Mouse (Mus musculus) forebrain, embryonic 11.5 days (tissue): ENCODE data around the gene Gm49405. TPM values are rescaled to one million over a fixed set of nuclear protein-coding genes. Genes with fewer than 3 reads are reported as not detected.

Source experiments
- ATAC-seq: fragments of 200-750 bp; cut with Nextera tagmentation; replicated peaks from 2 replicates; pipeline ENCODE4 v1.8.0; 2017; ENCODE audit warnings: moderate TSS enrichment; ENCODE audit not compliant: low FRiP score
- DNase-seq: peaks from one replicate; pipeline ENCODE4 v3.0.0-alpha.2; 2017; ENCODE audit warnings: low spot score
- H3K27ac ChIP-seq: fragments of 300-500 bp; sonication (generic); 2 replicates; pipeline ENCODE4 v1.5.1; 2014; ENCODE audit warnings: low read depth, low read length
- H3K27me3 ChIP-seq: fragments of 300-500 bp; sonication (generic); 2 replicates; pipeline ENCODE4 v1.6.1; 2014; ENCODE audit warnings: mild to moderate bottlenecking, low read length, mixed read lengths; ENCODE audit not compliant: control insufficient read depth, insufficient read depth
- H3K36me3 ChIP-seq: fragments of 300-500 bp; sonication (generic); 2 replicates; pipeline ENCODE4 v1.6.1; 2014; ENCODE audit warnings: mild to moderate bottlenecking, low read length, moderate library complexity, mixed read lengths; ENCODE audit not compliant: control insufficient read depth, insufficient read depth
- H3K4me1 ChIP-seq: fragments of 300-500 bp; sonication (generic); replicated peaks from 2 replicates; pipeline ENCODE4 v1.6.1; 2014; ENCODE audit warnings: low read length, mixed read lengths; ENCODE audit not compliant: control insufficient read depth, insufficient read depth
- H3K4me2 ChIP-seq: fragments of 300-500 bp; sonication (generic); 2 replicates; pipeline ENCODE4 v1.6.1; 2014; ENCODE audit warnings: low read depth, mild to moderate bottlenecking, low read length, moderate library complexity, mixed read lengths; ENCODE audit not compliant: severe bottlenecking
- H3K4me3 ChIP-seq: fragments of 300-500 bp; sonication (generic); 2 replicates; pipeline ENCODE4 v1.5.1; 2014; ENCODE audit warnings: low read depth, low read length
- H3K9ac ChIP-seq: fragments of 300-500 bp; sonication (generic); 2 replicates; pipeline ENCODE4 v1.6.1; 2014; ENCODE audit warnings: low read length
- H3K9me3 ChIP-seq: fragments of 300-500 bp; sonication (generic); 2 replicates; pipeline ENCODE4 v1.6.1; 2016; ENCODE audit warnings: low read length, mixed read lengths; ENCODE audit not compliant: control insufficient read depth
- WGBS: fragments of 180-500 bp; shearing (Covaris S2); extraction: QIAGEN DNeasy Blood & Tissue Kit; methylation state at CpG from one replicate; pipeline ENCODE4 v1.1.7; 2014; 5-methylcytosine and 5-hydroxymethylcytosine counted together
- polyA plus RNA-seq: library from polyadenylated mRNA; unstranded; fragments of >200 nt; fragmentation: Nextera tagmentation; extraction: Ambion mirVana; gene quantifications from 2 replicates; pipeline ENCODE4 v1.2.1, GENCODE M21; 2014

The Gm49405 gene
- polyA plus RNA-seq, 1 experiment from 2014 or later = 3.0 TPM

DNA sequence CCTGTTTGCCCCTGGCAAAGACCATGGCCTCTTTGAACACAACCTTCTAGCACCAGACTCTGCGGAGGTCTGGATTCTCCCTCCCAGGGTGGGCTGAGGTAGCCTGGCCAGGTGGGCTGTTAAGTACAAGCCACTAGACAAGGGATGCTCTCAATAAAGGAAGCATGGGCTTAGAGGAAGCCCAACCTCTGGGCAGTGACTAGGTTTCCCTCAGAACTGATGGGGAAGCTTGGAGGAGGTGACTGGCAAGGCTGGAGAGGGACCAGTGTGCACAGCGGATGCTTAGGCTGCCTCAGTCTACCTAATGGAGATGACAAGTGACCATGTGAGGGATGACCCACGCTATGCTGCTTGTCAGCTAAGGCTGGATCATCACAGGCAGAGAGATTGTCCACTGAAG is 8.5 kb upstream of the Gm49405 start:
- H3K4me1 ChIP-seq = no peaks in the 10 kb centered on the region
- H3K27ac ChIP-seq = no peak overlapping the region
- H3K4me3 ChIP-seq = no peak overlapping the region
- no peak for DNase-seq
- H3K36me3 ChIP-seq = no peaks in the 10 kb centered on the region
- H3K9me3 ChIP-seq = no peaks in the 10 kb centered on the region
- no peak overlapping the region for H3K9ac ChIP-seq
- no peak overlapping the region for H3K4me2 ChIP-seq
- ATAC-seq = no peak
- 81% methylated on average over 3 of the region's 3 CpGs for WGBS
- no peaks in the 10 kb centered on the region for H3K27me3 ChIP-seq

DNA sequence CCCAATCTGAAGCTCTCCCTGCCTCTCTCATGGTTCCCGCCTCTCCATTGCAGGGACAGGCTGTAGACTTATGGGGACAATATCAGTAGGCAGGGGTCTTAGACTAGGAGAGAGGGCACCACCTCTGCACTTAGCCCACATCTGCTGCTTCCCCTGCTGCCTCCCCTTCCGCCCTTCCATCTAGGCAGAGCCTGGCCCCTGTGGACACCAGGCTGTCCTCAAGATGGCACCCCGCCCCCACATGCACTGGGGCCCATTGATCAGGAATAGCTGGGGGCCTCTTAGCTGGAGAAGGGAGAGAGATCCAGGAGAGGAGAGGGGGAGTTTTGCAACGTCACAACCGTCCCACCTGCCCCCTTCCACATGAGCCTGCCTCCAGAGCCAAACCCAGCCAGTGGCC is 8.0 kb upstream of the Gm49405 start, which contains the start of gene Tbx10:
Tbx10 (plus strand) TSS at position 337 of the 400 bp plus-strand sequence.
- H3K9me3 ChIP-seq = no peaks in the 10 kb centered on the region
- ATAC-seq (no peak), DNase-seq (no peak)
- no peak within 1 kb of the TSS for H3K4me3 ChIP-seq
- no peak within 1 kb of the TSS for H3K9ac ChIP-seq
- H3K36me3 ChIP-seq = no peaks in the 10 kb centered on the region
- 53% methylated on average over 5 of the region's 5 CpGs for WGBS
- no peaks in the 10 kb centered on the region for H3K27me3 ChIP-seq
- H3K4me2 ChIP-seq = no peak within 1 kb of the TSS
- H3K4me1 ChIP-seq = no peaks in the 10 kb centered on the region
- H3K27ac ChIP-seq = no peak within 1 kb of the TSS

DNA sequence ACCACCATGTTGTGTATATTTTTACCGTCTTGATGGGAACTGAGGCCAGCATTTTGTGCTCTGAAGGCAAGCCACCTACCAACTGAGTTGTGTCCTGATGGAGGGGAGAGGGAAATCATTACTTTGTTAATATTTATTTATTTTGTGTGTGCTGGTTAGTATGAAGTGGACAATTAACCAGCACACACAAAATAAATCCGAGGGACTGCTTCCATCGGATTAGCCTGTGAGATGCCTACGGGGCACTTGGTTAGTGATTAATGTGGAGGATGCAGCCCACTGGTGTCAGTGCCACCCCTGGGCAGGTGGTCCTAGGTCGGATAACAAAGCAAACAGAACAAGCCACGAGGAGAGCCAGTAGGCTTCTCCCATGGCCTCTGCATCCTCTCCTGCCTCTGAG is 5.5 kb upstream of the Gm49405 start:
- WGBS = 71% methylated on average over 6 of the region's 6 CpGs
- H3K9ac ChIP-seq = no peak overlapping the region

GRCm38 (mm10) chr19:3995505-3995904 is 4.9 kb upstream of the Gm49405 start:
- ATAC-seq (no peak), DNase-seq (no peak)
- H3K4me2 ChIP-seq = no peak overlapping the region
- H3K27ac ChIP-seq = no peak overlapping the region
- no peak overlapping the region for H3K4me3 ChIP-seq
- H3K4me1 ChIP-seq = peaks cover 2% of the 10 kb centered on the region; the same call in 1 of the 2 replicates
- H3K9ac ChIP-seq = no peak overlapping the region
- no peaks in the 10 kb centered on the region for H3K9me3 ChIP-seq
- H3K27me3 ChIP-seq = no peaks in the 10 kb centered on the region
- no peaks in the 10 kb centered on the region for H3K36me3 ChIP-seq
- 90% methylated on average over 3 of the region's 3 CpGs for WGBS

More for the DNA sequence above, 5.5 kb upstream of the Gm49405 start:
- ATAC-seq = no peak
- Histone ChIP-seq H3K4me3 (no peak overlapping the region), H3K4me2 (no peak overlapping the region), H3K9me3 (no peaks in the 10 kb centered on the region), H3K27me3 (no peaks in the 10 kb centered on the region), H3K36me3 (no peaks in the 10 kb centered on the region), H3K27ac (no peak overlapping the region), H3K4me1 (peaks cover 2% of the 10 kb centered on the region; the same call in 1 of the 2 replicates)
- DNase-seq = no peak

- no peaks in the 10 kb centered on the region for H3K36me3 ChIP-seq
- no peaks in the 10 kb centered on the region for H3K9me3 ChIP-seq
- no peak overlapping the region for H3K4me2 ChIP-seq
- DNase-seq = no peak
- H3K27me3 ChIP-seq = no peaks in the 10 kb centered on the region
- WGBS = 77% methylated on average over 7 of the region's 7 CpGs
- no peak overlapping the region for H3K9ac ChIP-seq
- peaks cover 2% of the 10 kb centered on the region; the same call in 1 of the 2 replicates for H3K4me1 ChIP-seq
- no peak for ATAC-seq
- no peak overlapping the region for H3K27ac ChIP-seq
- no peak overlapping the region for H3K4me3 ChIP-seq
Observed at GRCm38 (mm10) chr19:3996106-3996505, 4.3 kb upstream of the Gm49405 start.

DNA sequence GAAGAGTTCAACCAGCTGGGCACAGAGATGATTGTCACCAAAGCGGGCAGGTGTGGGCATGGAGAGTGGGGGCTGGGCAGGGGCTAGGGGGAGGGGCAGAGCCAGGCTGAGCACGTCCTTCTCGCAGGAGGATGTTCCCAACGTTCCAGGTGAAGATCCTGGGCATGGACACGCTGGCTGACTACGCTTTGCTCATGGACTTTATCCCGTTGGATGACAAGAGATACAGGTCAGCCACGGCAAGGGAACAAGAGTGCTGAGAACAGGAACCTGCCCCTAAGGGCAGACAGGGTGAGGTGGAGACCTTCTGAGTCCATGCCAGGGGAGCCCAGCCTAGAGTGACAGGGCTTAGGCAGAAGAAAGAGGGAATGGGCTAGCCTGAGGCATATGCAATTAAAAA is 3.7 kb upstream of the Gm49405 start:
- H3K9ac ChIP-seq = no peak overlapping the region
- no peaks in the 10 kb centered on the region for H3K36me3 ChIP-seq
- H3K27ac ChIP-seq = no peak overlapping the region
- no peak for ATAC-seq
- H3K9me3 ChIP-seq = no peaks in the 10 kb centered on the region
- H3K4me2 ChIP-seq = no peak overlapping the region
- peaks cover 2% of the 10 kb centered on the region; the same call in 1 of the 2 replicates for H3K4me1 ChIP-seq
- DNase-seq = no peak
- no peak overlapping the region for H3K4me3 ChIP-seq
- H3K27me3 ChIP-seq = no peaks in the 10 kb centered on the region
- 87% methylated on average over 8 of the region's 8 CpGs for WGBS

DNA sequence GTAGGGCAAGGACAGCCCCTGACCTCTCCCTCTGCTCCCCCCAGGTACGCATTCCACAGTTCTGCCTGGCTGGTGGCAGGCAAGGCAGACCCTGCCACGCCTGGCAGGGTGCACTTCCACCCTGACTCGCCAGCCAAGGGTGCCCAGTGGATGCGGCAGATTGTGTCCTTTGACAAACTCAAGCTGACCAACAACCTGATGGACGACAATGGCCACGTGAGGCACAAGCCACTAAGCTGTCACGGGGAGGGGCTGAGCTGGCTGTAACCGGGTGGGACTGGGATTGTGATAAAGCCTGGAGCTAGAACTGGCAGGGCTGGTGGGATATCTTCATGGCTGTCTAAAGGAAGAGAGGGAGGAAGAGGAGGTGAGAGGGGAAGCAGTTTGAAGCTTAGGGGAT is 3.2 kb upstream of the Gm49405 start:
- Histone ChIP-seq H3K4me1 (peaks cover 2% of the 10 kb centered on the region; the same call in 1 of the 2 replicates), H3K36me3 (no peaks in the 10 kb centered on the region), H3K27me3 (no peaks in the 10 kb centered on the region), H3K4me2 (no peak overlapping the region), H3K9me3 (no peaks in the 10 kb centered on the region), H3K9ac (no peak overlapping the region), H3K4me3 (no peak overlapping the region), H3K27ac (no peak overlapping the region)
- no peak for ATAC-seq
- WGBS = 67% methylated on average over 8 of the region's 8 CpGs
- DNase-seq = no peak

DNA sequence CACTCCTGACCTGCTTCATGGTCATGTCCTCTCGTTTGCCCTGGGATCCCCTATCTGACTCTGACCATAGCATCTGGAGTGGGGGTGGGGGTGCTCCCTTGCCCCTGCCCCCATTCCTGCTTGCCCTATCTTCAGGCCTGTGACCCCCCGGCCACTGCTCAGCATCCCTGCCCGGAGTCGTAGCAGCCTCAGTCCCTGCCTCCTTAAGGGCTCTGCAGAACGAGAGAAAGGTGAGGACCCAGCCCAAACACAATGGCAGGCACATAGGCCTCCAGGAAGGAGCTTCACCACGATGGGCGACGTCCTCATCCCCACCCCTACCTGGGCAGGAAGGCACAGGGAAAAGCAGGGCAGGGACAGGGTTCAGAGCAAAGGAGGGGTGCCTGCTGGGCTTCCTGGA is 2.1 kb upstream of the Gm49405 start:
- WGBS = 71% methylated on average over 8 of the region's 8 CpGs
- Histone ChIP-seq H3K36me3 (no peaks in the 10 kb centered on the region), H3K4me2 (no peak overlapping the region), H3K27me3 (no peaks in the 10 kb centered on the region), H3K9me3 (no peaks in the 10 kb centered on the region), H3K4me3 (no peak overlapping the region), H3K4me1 (peaks cover 2% of the 10 kb centered on the region; the same call in 1 of the 2 replicates), H3K27ac (no peak overlapping the region), H3K9ac (no peak overlapping the region)
- DNase-seq = no peak
- no peak for ATAC-seq

DNA sequence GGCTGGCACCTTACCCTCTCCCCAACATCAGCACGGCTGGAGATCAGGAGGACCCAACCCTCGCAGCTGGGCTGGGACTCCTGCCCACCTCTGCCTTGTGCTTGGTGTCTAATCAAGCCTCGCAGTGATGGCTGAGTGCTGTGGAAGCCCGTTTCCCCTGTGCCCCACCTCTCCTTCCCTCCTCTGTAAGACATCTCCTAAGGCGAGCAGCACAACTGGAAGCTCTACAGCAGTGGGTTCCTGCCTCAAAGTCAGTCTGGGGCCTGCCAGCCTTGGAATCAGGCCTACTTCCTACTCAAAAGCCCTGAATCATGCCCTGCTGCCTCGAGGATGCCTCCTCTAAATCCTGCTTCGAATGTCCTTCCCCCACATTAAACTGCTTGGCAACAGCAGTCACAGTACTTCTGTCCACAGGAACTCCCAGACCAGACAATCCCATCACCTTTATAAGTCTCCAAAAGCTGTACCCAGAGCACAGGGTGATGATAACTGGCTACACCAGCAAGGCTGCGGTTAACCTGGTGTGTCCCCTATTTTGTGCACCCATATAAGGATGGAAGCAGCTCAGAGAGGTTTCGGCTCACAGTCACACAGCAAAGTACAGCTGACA is 1.2 kb upstream of the Gm49405 start:
- DNase-seq = no peak
- Histone ChIP-seq H3K9ac (peak overlapping the region; percentile 47), H3K4me3 (no peak overlapping the region), H3K27me3 (no peaks in the 10 kb centered on the region), H3K9me3 (no peaks in the 10 kb centered on the region), H3K36me3 (no peaks in the 10 kb centered on the region), H3K4me1 (peaks cover 2% of the 10 kb centered on the region; the same call in 1 of the 2 replicates), H3K4me2 (peak overlapping the region; percentile 90; the same call in 1 of the 2 replicates), H3K27ac (no peak overlapping the region)
- ATAC-seq = no peak
- WGBS = 89% methylated on average over 9 of the region's 9 CpGs
